Mouse (Mus musculus): ENCODE results near the gene Il27. TPM values are rescaled to one million over a fixed set of nuclear protein-coding genes. Genes with fewer than 3 reads are reported as not detected.

Gene Il27
- polyA plus RNA-seq, 1 experiment = not detected

DNA sequence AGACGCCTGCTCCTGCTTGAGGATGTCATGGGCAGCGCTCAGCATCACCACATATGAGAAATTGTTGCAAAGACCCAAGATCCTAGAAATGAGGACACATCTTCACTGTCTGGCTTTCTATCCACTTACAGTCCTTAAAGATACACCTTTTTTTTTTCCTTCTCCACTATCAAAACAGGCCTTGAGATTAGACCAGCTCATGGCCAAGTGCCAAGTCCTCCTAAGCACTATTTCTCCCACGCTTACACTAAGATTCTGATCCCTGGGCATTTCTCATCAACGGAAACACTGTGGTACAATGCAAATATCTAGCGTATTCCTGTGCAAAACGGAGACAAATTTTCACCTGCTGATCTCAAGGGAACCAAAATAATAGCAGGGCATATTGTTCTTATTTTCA lies 13.1 kb downstream of the Il27 start:
- no peak for TF ChIP-seq CTCF (IDR thresholded peaks at IDR 0.05; ENCODE audit: borderline replicate concordance, extremely low read depth, insufficient read depth, insufficient read length)
- TF ChIP-seq POLR2A (IDR thresholded peaks at IDR 0.05; ENCODE audit: borderline replicate concordance, extremely low read depth, insufficient read depth, insufficient read length, poor library complexity, severe bottlenecking) = no peak
- DNase-seq (ENCODE audit: low read depth) = no peak

DNA sequence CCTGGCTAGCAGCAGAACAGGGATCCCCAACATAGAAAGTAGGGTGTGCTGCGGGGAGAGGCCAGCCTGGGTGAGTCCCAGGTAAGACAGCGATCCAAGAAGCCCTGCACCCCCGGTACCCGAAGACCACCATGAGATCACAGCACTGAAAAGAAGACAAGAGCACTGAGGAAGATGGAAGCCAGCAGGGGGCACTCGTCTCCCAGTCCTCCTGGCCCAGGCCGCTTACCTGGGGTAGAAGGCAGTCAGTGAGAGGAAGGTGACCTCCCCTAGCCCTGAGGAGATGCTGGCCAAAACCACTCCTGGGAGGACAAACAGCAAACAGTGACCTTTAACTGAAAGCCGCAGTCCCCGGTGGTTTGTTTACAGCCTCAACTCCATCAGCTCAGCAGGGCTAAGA lies 15.6 kb downstream of the Il27 start:
- TF ChIP-seq POLR2A (IDR thresholded peaks at IDR 0.05; ENCODE audit: borderline replicate concordance, extremely low read depth, insufficient read depth, insufficient read length, poor library complexity, severe bottlenecking) (no peak), CTCF (IDR thresholded peaks at IDR 0.05; ENCODE audit: borderline replicate concordance, extremely low read depth, insufficient read depth, insufficient read length) (peak; percentile 61)
- peak; percentile 45 for DNase-seq (ENCODE audit: low read depth)

DNA sequence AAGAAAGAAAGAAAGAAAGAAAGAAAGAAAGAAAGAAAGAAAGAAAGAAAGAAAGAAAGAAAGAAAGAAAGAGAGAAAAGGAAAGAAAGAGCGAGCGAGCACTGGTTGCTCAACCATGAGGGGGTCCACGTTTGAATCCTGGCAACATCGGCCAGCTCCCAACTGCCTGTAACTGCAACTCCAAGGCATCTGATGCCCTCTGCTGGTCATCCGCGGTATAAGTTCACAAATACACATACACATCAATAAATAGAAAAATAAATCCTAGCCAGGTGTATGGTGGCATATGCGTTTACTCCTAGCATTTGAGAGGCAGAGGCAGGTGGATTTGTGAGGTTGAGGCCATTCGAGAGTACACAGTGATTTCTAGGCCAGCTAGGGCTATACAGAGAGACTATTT lies 17.8 kb downstream of the Il27 start:
- DNase-seq (ENCODE audit: low read depth) = peak; percentile 57
- TF ChIP-seq CTCF (IDR thresholded peaks at IDR 0.05; ENCODE audit: borderline replicate concordance, extremely low read depth, insufficient read depth, insufficient read length) (peak; percentile 56; the same call in 1 of the 2 replicates), POLR2A (IDR thresholded peaks at IDR 0.05; ENCODE audit: borderline replicate concordance, extremely low read depth, insufficient read depth, insufficient read length, poor library complexity, severe bottlenecking) (no peak)

DNA sequence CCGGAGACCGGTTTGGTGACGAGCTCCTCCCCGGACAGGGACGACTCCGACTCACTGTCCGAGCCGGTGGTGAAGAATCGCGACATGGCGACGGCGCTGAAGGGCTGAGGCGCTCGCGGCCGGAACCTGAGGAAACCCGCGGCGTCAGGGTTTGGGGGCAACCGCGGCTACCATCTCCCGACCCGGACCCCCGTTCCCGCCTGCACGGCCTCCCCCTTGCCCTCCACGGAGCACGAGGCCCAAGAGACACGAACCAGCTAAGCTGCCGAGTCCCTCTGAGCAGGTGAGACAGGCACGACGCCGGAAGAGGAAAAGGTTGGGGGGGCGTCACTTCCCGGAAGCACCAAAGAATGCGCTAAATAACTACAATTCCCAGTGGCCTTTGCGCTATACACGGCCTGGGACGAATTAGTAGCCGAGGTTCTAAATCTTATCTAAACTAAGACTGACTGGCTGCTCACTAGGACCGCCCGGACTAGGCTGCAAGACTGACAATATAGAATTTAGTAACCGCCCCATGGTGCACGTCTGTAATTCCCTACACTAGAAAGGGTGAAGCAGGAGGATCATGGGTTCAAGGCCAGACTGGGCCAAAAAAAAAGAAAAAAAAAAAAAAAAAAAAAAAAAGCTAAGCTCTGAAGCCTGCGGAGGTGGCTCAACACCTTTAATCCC lies 28.5 kb downstream of the Il27 start, which contains the start of gene Eif3c:
Gene Eif3c (minus strand): TSS at position 318 of the 672 bp plus-strand sequence.
- DNase-seq (ENCODE audit: low read depth) = peak; percentile 97
- no peak for TF ChIP-seq CTCF (IDR thresholded peaks at IDR 0.05; ENCODE audit: borderline replicate concordance, extremely low read depth, insufficient read depth, insufficient read length)
- TF ChIP-seq POLR2A (IDR thresholded peaks at IDR 0.05; ENCODE audit: borderline replicate concordance, extremely low read depth, insufficient read depth, insufficient read length, poor library complexity, severe bottlenecking) = peak; percentile 26; the same call in 1 of the 2 replicates

DNA sequence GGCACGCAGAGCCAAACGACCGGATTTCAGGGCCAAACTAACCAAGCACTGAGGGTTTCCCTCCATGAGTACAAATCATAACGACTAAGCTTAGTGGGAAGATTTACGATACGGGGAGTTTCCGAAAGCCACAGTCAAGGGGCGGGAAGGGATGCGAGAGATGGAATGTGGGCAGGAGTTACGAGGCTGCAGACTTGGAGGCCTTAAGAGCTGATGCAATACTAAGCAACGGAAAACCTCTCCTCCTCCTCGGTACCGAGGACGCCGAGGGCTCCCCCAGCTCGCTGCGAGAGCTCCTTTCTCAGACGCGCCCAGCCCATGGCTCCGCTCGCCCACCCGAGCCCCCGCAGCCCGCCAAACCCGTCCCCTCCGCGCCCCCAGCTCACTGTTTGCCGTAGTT lies 29.0 kb downstream of the Il27 start:
- TF ChIP-seq CTCF (IDR thresholded peaks at IDR 0.05; ENCODE audit: borderline replicate concordance, extremely low read depth, insufficient read depth, insufficient read length) (no peak), POLR2A (IDR thresholded peaks at IDR 0.05; ENCODE audit: borderline replicate concordance, extremely low read depth, insufficient read depth, insufficient read length, poor library complexity, severe bottlenecking) (no peak)
- no peak for DNase-seq (ENCODE audit: low read depth)

DNA sequence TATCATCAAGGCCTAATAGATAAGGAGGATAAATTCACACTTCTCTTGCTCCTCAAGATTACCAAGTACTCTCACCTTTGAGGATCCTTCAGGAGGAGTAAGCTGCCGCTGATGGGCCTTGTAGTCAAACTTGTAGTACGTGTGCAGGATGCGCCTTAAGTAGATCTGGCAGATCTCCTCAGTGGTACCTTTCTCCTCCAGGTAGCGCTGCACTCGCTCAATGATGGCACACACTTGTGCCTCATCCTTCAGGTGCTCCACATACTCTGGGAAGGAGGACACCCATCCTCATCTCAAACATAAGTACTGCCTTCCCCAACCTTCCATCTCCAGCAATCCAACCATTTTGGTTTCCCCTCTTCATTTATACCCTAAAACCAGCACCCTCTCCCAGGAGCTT lies 38.1 kb downstream of the Il27 start:
- TF ChIP-seq POLR2A (IDR thresholded peaks at IDR 0.05; ENCODE audit: borderline replicate concordance, extremely low read depth, insufficient read depth, insufficient read length, poor library complexity, severe bottlenecking) (no peak), CTCF (IDR thresholded peaks at IDR 0.05; ENCODE audit: borderline replicate concordance, extremely low read depth, insufficient read depth, insufficient read length) (no peak)
- no peak for DNase-seq (ENCODE audit: low read depth)

DNA sequence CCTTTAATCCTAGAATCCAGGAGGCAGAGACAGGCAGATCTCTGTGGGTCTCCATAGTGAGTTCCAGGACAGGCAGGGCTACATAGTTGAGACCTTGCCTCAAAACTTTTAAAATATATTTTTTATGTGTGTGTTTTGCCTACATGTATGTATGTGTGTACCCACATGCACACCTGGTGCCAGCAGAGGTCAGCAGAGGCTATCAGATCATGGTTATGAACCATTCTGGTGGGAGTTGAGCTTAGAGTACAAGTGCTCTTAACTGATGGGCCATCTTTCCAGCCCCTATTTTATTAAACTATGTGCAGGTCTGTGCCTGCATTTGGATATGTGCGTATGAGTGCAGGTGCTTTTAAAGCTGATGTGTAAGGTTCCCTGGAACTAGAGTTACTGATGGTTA lies 39.9 kb downstream of the Il27 start:
- TF ChIP-seq POLR2A (IDR thresholded peaks at IDR 0.05; ENCODE audit: borderline replicate concordance, extremely low read depth, insufficient read depth, insufficient read length, poor library complexity, severe bottlenecking) (no peak), CTCF (IDR thresholded peaks at IDR 0.05; ENCODE audit: borderline replicate concordance, extremely low read depth, insufficient read depth, insufficient read length) (peak; percentile 11; the same call in 1 of the 2 replicates)
- DNase-seq (ENCODE audit: low read depth) = no peak

DNA sequence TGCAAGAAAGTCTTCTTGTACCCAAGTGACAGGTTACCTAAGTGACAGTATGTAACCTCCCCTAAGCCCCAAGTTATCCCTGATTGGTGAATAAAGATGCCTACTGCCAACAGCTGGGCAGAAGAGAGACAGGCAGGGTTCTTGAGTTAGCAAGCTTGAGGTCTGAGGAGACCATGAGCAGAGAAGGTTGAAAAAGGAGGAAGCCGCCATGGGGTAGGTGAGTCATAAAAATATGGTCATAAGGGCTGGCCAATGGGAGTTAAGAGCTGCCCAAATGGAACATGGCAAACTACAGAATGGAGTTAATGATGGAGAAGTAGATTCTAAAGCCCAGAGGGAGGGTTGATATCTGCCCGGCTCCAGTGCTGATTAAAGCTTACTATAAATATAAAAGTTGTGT lies 49.1 kb downstream of the Il27 start:
- TF ChIP-seq CTCF (IDR thresholded peaks at IDR 0.05; ENCODE audit: borderline replicate concordance, extremely low read depth, insufficient read depth, insufficient read length) (no peak), POLR2A (IDR thresholded peaks at IDR 0.05; ENCODE audit: borderline replicate concordance, extremely low read depth, insufficient read depth, insufficient read length, poor library complexity, severe bottlenecking) (no peak)
- no peak for DNase-seq (ENCODE audit: low read depth)

DNA sequence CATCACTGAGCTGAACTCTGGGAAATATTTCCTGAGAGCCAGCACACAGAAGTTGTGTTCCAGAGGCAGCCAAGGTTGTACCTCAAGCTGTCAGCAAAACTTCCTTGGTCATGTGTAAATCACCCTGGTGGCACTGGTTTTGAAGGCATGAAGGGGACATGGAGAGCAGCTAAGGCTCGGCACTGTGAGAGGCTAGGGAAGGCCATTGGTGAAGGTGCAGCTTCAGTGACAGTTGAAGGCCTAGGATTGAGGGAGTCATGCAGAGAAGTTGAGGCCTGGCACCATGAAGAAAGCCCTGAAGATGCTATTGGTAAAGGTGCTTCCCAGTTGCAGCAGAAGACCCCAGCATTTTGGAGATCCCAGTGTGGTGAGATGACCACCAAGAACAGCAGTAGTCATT lies 53.1 kb downstream of the Il27 start:
- DNase-seq (ENCODE audit: low read depth) = no peak
- TF ChIP-seq POLR2A (IDR thresholded peaks at IDR 0.05; ENCODE audit: borderline replicate concordance, extremely low read depth, insufficient read depth, insufficient read length, poor library complexity, severe bottlenecking) (no peak), CTCF (IDR thresholded peaks at IDR 0.05; ENCODE audit: borderline replicate concordance, extremely low read depth, insufficient read depth, insufficient read length) (no peak)

Other genes starting within 250 kb of the Il27 start
- gene Lat, start 225.4 kb downstream of the Il27 start, polyA plus RNA-seq (2012; rRNA removed) = 1.0 and 2.1 TPM in 2 replicates
- 176 and 234 TPM in 2 replicates for gene Spns1, start 217.5 kb downstream of the Il27 start, polyA plus RNA-seq (2012; rRNA removed)
- 11.0 and 15.7 TPM in 2 replicates for gene Nfatc2ip, start 198.2 kb downstream of the Il27 start, polyA plus RNA-seq (2012; rRNA removed)
- 0.05 and 0.06 TPM in 2 replicates for gene Cd19, start 180.1 kb downstream of the Il27 start, polyA plus RNA-seq (2012; rRNA removed)
- 22.1 and 25.2 TPM in 2 replicates for gene Rabep2, start 166.2 kb downstream of the Il27 start, polyA plus RNA-seq (2012; rRNA removed)
- gene Atp2a1, start 131.8 kb downstream of the Il27 start, polyA plus RNA-seq (2012; rRNA removed) = 1.3 and 1.6 TPM in 2 replicates
- 83.6 and 86.4 TPM in 2 replicates for gene Sh2b1, start 119.5 kb downstream of the Il27 start, polyA plus RNA-seq (2012; rRNA removed)
- gene Tufm, start 107.6 kb downstream of the Il27 start, polyA plus RNA-seq (2012; rRNA removed) = 107 and 118 TPM in 2 replicates
- 178 and 208 TPM in 2 replicates for gene Atxn2l, start 91.5 kb downstream of the Il27 start, polyA plus RNA-seq (2012; rRNA removed)
- gene Eif3c, start 28.5 kb downstream of the Il27 start, polyA plus RNA-seq (2012; rRNA removed) = 108 and 149 TPM in 2 replicates
- gene Apobr, start 10.0 kb downstream of the Il27 start, polyA plus RNA-seq (2012; rRNA removed) = 0.38 and 0.81 TPM in 2 replicates
- gene Cln3, start 9.1 kb downstream of the Il27 start, polyA plus RNA-seq (2012; rRNA removed) = 45.5 and 64.3 TPM in 2 replicates
- 2.7 and 3.9 TPM in 2 replicates for gene Nupr1, start 35.9 kb upstream of the Il27 start, polyA plus RNA-seq (2012; rRNA removed)
- 61.5 and 70.4 TPM in 2 replicates for gene Sgf29, start 54.4 kb upstream of the Il27 start, polyA plus RNA-seq (2012; rRNA removed)
- gene Sult1a1, start 81.5 kb upstream of the Il27 start, polyA plus RNA-seq (2012; rRNA removed) = 1.5 and 1.6 TPM in 2 replicates
- 39.8 and 55.6 TPM in 2 replicates for gene Bola2, start 100.5 kb upstream of the Il27 start, polyA plus RNA-seq (2012; rRNA removed)
- 42.9 and 64.6 TPM in 2 replicates for gene Slx1b, start 100.8 kb upstream of the Il27 start, polyA plus RNA-seq (2012; rRNA removed)
- gene Coro1a, start 112.8 kb upstream of the Il27 start, polyA plus RNA-seq (2012; rRNA removed) = 93.3 and 122 TPM in 2 replicates
- 224 and 233 TPM in 2 replicates for gene Mapk3, start 164.7 kb upstream of the Il27 start, polyA plus RNA-seq (2012; rRNA removed)
- gene Gdpd3, start 171.4 kb upstream of the Il27 start, polyA plus RNA-seq (2012; rRNA removed) = 9.2 and 14.6 TPM in 2 replicates
- gene Ypel3, start 182.0 kb upstream of the Il27 start, polyA plus RNA-seq (2012; rRNA removed) = 181 and 258 TPM in 2 replicates
- gene Tbx6, start 186.5 kb upstream of the Il27 start, polyA plus RNA-seq (2012; rRNA removed) = 1.6 and 2.3 TPM in 2 replicates
- gene Ppp4c, start 197.6 kb upstream of the Il27 start, polyA plus RNA-seq (2012; rRNA removed) = 219 and 232 TPM in 2 replicates
- gene Fam57b, start 202.7 kb upstream of the Il27 start, polyA plus RNA-seq (2012; rRNA removed) = 199 and 224 TPM in 2 replicates
- not detected in 2 replicates for gene 4930451I11Rik, start 236.7 kb upstream of the Il27 start, polyA plus RNA-seq (2012; rRNA removed)